Mouse (Mus musculus): ENCODE results near the gene Foxn4. TPM values are rescaled to one million over a fixed set of nuclear protein-coding genes. Genes with fewer than 3 reads are reported as not detected.

Foxn4 gene
- polyA plus RNA-seq, 1 experiment from 2014 or later = not detected

DNA sequence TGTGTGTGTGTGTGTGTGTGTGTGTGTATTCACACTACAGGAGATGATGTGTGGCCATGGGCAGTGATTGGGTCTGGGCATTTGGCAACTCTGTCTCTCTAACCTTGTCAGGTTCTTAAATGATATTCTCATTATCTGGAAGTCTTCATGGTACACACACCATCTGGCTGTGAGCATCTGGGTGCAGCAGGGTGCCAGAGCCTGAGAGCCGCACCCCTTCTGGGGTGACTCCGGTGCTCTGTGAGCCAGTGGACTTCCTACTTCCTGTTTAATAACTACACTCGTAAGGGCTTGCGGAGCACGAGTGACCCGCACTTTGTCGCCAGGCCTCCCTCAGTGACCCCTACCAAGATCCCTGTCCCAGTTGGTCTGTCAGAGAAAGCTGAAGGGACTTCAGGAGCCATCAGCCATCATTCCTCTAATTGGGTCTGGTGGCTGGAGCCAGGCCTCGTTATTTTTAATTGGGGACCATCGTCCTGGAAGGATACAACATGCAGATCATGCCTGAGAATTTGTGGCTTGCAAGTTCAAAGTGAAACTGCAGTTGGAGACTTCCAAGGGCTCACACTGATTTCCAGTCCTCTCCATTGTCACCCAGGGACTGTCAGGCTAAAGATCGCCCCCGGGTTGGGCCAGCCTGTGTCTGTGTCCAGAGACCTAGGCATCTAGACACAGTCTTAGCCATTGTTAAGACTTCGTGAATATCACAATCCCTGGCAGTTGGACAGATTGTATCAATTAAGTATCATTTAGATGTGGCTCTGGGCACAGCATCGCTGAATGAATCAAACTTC is 11.2 kb upstream of the Foxn4 start:
- 76% methylated on average over 13 of the region's 13 CpGs for WGBS
- TF ChIP-seq EP300 (optimal IDR thresholded peaks at IDR 0.05) = no peak
- no peak for TF ChIP-seq CTCF (IDR thresholded peaks at IDR 0.05; ENCODE audit: low read depth)
- Histone ChIP-seq H3K4me2 (replicated peaks; ENCODE audit: low read depth) (no peak overlapping the region), H3K9ac (ENCODE audit: low read length) (no peak overlapping the region), H3K36me3 (ENCODE audit: control insufficient read depth, insufficient read depth, low read length) (no peaks in the 10 kb centered on the region), H3K4me3 (ENCODE audit: low read depth, low read length) (no peak overlapping the region), H3K9me3 (ENCODE audit: control insufficient read depth, low read length) (no peaks in the 10 kb centered on the region), H3K27me3 (ENCODE audit: control insufficient read depth, insufficient read depth, low read length) (no peaks in the 10 kb centered on the region), H3K27ac (replicated peaks) (no peak overlapping the region), H3K4me1 (replicated peaks; ENCODE audit: control insufficient read depth, insufficient read depth) (no peaks in the 10 kb centered on the region)
- ATAC-seq (ENCODE audit: low FRiP score, low TSS enrichment) (0 out of 2 replicates have a peak, but pooled peaks have one; percentile 45), DNase-seq (ENCODE audit: low spot score) (no peak)

- TF ChIP-seq CTCF (IDR thresholded peaks at IDR 0.05; ENCODE audit: low read depth) = no peak
- no peak for TF ChIP-seq EP300 (optimal IDR thresholded peaks at IDR 0.05)
- no peaks in the 10 kb centered on the region for H3K36me3 ChIP-seq (ENCODE audit: control insufficient read depth, insufficient read depth, low read length)
- no peak overlapping the region for H3K4me2 ChIP-seq (replicated peaks; ENCODE audit: low read depth)
These were observed 8.7 kb upstream of the Foxn4 start for GRCm38 (mm10) chr5:114282346-114282745.

DNA sequence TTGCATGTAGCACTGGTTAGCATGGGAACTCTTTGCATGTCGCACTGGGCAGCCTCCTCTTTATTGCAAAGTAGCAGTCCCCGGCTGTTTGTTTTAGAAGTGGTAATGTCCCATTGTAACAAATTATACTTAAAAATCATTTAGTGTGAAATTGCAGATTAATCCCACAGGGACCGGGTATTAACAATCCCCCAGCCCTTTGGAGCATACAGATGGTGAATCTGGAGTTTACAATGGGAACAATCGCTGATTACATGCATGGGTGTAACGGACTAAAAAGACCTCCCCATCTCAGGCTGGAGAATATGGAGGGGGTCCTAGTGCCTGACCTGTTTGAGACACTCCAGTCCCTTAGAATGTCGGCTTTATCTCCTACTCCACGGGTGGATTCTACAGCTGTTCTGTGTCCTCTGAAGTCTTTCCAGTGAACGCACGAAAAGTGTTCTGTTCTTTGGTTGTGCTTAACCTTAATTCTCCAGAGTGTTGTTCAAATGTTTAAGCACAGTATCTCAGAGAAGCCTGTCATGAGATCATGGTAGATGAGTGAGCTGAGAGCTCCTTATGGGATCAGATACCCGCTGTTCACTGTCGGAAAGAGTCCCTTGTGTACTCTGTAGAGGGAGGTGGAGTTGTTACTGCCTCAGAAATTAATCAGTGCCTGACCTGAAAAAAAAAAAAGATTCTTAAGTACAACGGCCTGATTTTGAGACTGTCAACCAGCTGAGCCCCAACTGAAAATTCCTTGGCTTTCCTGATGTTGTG is 6.0 kb upstream of the Foxn4 start:
- TF ChIP-seq EP300 (optimal IDR thresholded peaks at IDR 0.05) (no peak), CTCF (IDR thresholded peaks at IDR 0.05; ENCODE audit: low read depth) (no peak)
- no peaks in the 10 kb centered on the region; the same call in 1 of the 2 replicates for H3K27me3 ChIP-seq (ENCODE audit: control insufficient read depth, insufficient read depth, low read length)
- 45% methylated on average over 12 of the region's 12 CpGs for WGBS
- H3K4me1 ChIP-seq (replicated peaks; ENCODE audit: control insufficient read depth, insufficient read depth) = no peaks in the 10 kb centered on the region
- ATAC-seq (ENCODE audit: low FRiP score, low TSS enrichment) = no peak
- H3K9ac ChIP-seq (ENCODE audit: low read length) = no peak overlapping the region
- no peaks in the 10 kb centered on the region for H3K36me3 ChIP-seq (ENCODE audit: control insufficient read depth, insufficient read depth, low read length)
- H3K27ac ChIP-seq (replicated peaks) = no peak overlapping the region
- no peaks in the 10 kb centered on the region for H3K9me3 ChIP-seq (ENCODE audit: control insufficient read depth, low read length)
- no peak overlapping the region for H3K4me3 ChIP-seq (ENCODE audit: low read depth, low read length)
- DNase-seq (ENCODE audit: low spot score) = no peak
- no peak overlapping the region for H3K4me2 ChIP-seq (replicated peaks; ENCODE audit: low read depth)

More at GRCm38 (mm10) chr5:114282346-114282745, 8.7 kb upstream of the Foxn4 start:
- H3K4me1 ChIP-seq (replicated peaks; ENCODE audit: control insufficient read depth, insufficient read depth) = no peaks in the 10 kb centered on the region
- DNase-seq (ENCODE audit: low spot score) (no peak), ATAC-seq (ENCODE audit: low FRiP score, low TSS enrichment) (no peak)
- no peak overlapping the region for H3K4me3 ChIP-seq (ENCODE audit: low read depth, low read length)
- H3K9ac ChIP-seq (ENCODE audit: low read length) = no peak overlapping the region
- 37% methylated on average over 6 of the region's 6 CpGs for WGBS
- H3K27ac ChIP-seq (replicated peaks) = no peak overlapping the region
- no peaks in the 10 kb centered on the region for H3K9me3 ChIP-seq (ENCODE audit: control insufficient read depth, low read length)
- no peaks in the 10 kb centered on the region; the same call in 1 of the 2 replicates for H3K27me3 ChIP-seq (ENCODE audit: control insufficient read depth, insufficient read depth, low read length)

DNA sequence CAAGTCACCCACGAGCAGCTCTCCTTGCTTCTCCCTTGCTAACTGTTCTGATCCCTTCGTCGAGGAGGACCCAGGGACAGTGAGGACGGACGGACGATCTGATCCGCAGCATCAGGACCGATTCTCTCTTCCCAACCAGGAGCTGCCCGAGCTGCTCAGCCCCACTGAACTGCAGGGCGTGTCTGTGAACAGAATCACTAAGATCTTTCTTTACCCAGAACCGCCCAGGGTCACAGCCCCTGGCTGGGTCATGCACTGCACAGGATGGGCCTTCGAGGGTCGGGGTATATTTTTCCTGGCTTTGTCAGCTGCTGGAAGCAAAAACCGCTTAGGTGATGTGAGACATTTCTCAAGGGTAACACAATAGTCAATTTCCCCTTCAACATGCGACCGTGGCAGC is 2.4 kb upstream of the Foxn4 start:
- H3K27ac ChIP-seq (replicated peaks) = no peak overlapping the region
- ATAC-seq (ENCODE audit: low FRiP score, low TSS enrichment) (no peak), DNase-seq (ENCODE audit: low spot score) (no peak)
- H3K27me3 ChIP-seq (ENCODE audit: control insufficient read depth, insufficient read depth, low read length) = peaks cover 8% of the 10 kb centered on the region
- WGBS = 32% methylated on average over 16 of the region's 16 CpGs
- no peaks in the 10 kb centered on the region for H3K36me3 ChIP-seq (ENCODE audit: control insufficient read depth, insufficient read depth, low read length)
- H3K9ac ChIP-seq (ENCODE audit: low read length) = no peak overlapping the region
- no peaks in the 10 kb centered on the region for H3K4me1 ChIP-seq (replicated peaks; ENCODE audit: control insufficient read depth, insufficient read depth)
- H3K4me2 ChIP-seq (replicated peaks; ENCODE audit: low read depth) = no peak overlapping the region
- no peaks in the 10 kb centered on the region for H3K9me3 ChIP-seq (ENCODE audit: control insufficient read depth, low read length)
- TF ChIP-seq EP300 (optimal IDR thresholded peaks at IDR 0.05) = no peak
- no peak for TF ChIP-seq CTCF (IDR thresholded peaks at IDR 0.05; ENCODE audit: low read depth)
- no peak overlapping the region for H3K4me3 ChIP-seq (ENCODE audit: low read depth, low read length)

DNA sequence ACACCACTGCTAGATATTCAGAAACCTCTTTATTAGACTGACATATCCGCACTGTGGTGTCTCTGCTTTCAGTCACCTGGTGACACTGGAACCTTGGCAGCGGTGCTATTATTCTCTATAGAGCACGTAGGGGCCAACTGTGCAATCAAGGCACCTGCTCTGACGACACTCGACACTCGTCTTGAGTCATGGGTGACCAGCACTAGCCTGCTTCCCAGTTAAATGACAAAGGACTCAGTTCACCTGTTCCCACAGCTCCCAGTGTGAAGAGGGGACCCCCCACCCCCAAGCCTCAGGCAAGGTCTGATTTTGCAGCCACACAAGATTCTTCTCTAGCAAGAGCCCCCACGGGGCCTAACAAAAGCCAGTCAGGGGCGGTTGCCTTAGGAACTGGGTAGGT is 1.7 kb upstream of the Foxn4 start:
- Histone ChIP-seq H3K9ac (ENCODE audit: low read length) (no peak overlapping the region), H3K9me3 (ENCODE audit: control insufficient read depth, low read length) (no peaks in the 10 kb centered on the region), H3K4me1 (replicated peaks; ENCODE audit: control insufficient read depth, insufficient read depth) (no peaks in the 10 kb centered on the region), H3K27ac (replicated peaks) (no peak overlapping the region), H3K36me3 (ENCODE audit: control insufficient read depth, insufficient read depth, low read length) (no peaks in the 10 kb centered on the region), H3K27me3 (ENCODE audit: control insufficient read depth, insufficient read depth, low read length) (peaks cover 8% of the 10 kb centered on the region), H3K4me2 (replicated peaks; ENCODE audit: low read depth) (no peak overlapping the region), H3K4me3 (ENCODE audit: low read depth, low read length) (no peak overlapping the region)
- DNase-seq (ENCODE audit: low spot score) (no peak), ATAC-seq (ENCODE audit: low FRiP score, low TSS enrichment) (no peak)
- no peak for TF ChIP-seq EP300 (optimal IDR thresholded peaks at IDR 0.05)
- no peak for TF ChIP-seq CTCF (IDR thresholded peaks at IDR 0.05; ENCODE audit: low read depth)
- 29% methylated on average over 8 of the region's 8 CpGs for WGBS
